14 mouse cellular contexts compared by ENCODE assay signal in genomic region chr8:56392158-56392557, GRCm38 (mm10).
"Had no signal": no experiment of that assay in that cellular context is flagged by ENCODE, and none has a peak within 500 bp of the region (broad histone marks: within the 10 kb centered on the region; RNA-seq: fewer than 3 reads in every experiment).

No protein-coding gene starts in this region.

- H3K9me3 ChIP-seq: embryonic facial prominence, embryonic 10.5 days; embryonic facial prominence, embryonic 12.5 days; embryonic facial prominence, embryonic 13.5 days; embryonic facial prominence, embryonic 15.5 days; forebrain, embryonic 10.5 days; forebrain, embryonic 12.5 days; forebrain, embryonic 13.5 days; forebrain, embryonic 15.5 days had no signal

- H3K9ac ChIP-seq: embryonic facial prominence, embryonic 12.5 days; embryonic facial prominence, embryonic 13.5 days; embryonic facial prominence, embryonic 15.5 days; forebrain, embryonic 12.5 days; forebrain, embryonic 13.5 days; forebrain, embryonic 15.5 days; forebrain, postnatal 0 days had no signal

- H3K27me3 ChIP-seq: embryonic facial prominence, embryonic 12.5 days; embryonic facial prominence, embryonic 13.5 days; embryonic facial prominence, embryonic 15.5 days; forebrain, embryonic 12.5 days; forebrain, embryonic 13.5 days; forebrain, embryonic 15.5 days had no signal

- H3K4me3 ChIP-seq: embryonic facial prominence, embryonic 10.5 days; embryonic facial prominence, embryonic 12.5 days; embryonic facial prominence, embryonic 13.5 days; embryonic facial prominence, embryonic 15.5 days; erythroblast, embryonic 14.5 days; forebrain, embryonic 10.5 days; forebrain, embryonic 12.5 days; forebrain, embryonic 13.5 days; forebrain, embryonic 15.5 days; gastrocnemius, adult 2 months; heart, adult 2 months had no signal

- ATAC-seq: forebrain, embryonic 13.5 days; forebrain, embryonic 14.5 days; forebrain, embryonic 15.5 days; forebrain, embryonic 16.5 days; forebrain, postnatal 0 days had no signal

- H3K4me1 ChIP-seq: embryonic facial prominence, embryonic 10.5 days; embryonic facial prominence, embryonic 12.5 days; embryonic facial prominence, embryonic 13.5 days; embryonic facial prominence, embryonic 15.5 days; forebrain, embryonic 10.5 days; forebrain, embryonic 12.5 days; forebrain, embryonic 13.5 days; forebrain, embryonic 15.5 days had no signal

- H3K36me3 ChIP-seq: embryonic facial prominence, embryonic 10.5 days; embryonic facial prominence, embryonic 12.5 days; embryonic facial prominence, embryonic 13.5 days; embryonic facial prominence, embryonic 15.5 days; forebrain, embryonic 10.5 days; forebrain, embryonic 12.5 days; forebrain, embryonic 15.5 days had no signal

- H3K27ac ChIP-seq: embryonic facial prominence, embryonic 10.5 days; embryonic facial prominence, embryonic 12.5 days; embryonic facial prominence, embryonic 13.5 days; embryonic facial prominence, embryonic 15.5 days; forebrain, embryonic 10.5 days; forebrain, embryonic 12.5 days; forebrain, embryonic 13.5 days; forebrain, embryonic 15.5 days; gastrocnemius, adult 2 months; heart, adult 2 months had no signal

- H3K4me2 ChIP-seq: embryonic facial prominence, embryonic 12.5 days; embryonic facial prominence, embryonic 13.5 days; embryonic facial prominence, embryonic 15.5 days; forebrain, embryonic 12.5 days; forebrain, embryonic 13.5 days; forebrain, embryonic 15.5 days had no signal
